In the genomic region with DNA sequence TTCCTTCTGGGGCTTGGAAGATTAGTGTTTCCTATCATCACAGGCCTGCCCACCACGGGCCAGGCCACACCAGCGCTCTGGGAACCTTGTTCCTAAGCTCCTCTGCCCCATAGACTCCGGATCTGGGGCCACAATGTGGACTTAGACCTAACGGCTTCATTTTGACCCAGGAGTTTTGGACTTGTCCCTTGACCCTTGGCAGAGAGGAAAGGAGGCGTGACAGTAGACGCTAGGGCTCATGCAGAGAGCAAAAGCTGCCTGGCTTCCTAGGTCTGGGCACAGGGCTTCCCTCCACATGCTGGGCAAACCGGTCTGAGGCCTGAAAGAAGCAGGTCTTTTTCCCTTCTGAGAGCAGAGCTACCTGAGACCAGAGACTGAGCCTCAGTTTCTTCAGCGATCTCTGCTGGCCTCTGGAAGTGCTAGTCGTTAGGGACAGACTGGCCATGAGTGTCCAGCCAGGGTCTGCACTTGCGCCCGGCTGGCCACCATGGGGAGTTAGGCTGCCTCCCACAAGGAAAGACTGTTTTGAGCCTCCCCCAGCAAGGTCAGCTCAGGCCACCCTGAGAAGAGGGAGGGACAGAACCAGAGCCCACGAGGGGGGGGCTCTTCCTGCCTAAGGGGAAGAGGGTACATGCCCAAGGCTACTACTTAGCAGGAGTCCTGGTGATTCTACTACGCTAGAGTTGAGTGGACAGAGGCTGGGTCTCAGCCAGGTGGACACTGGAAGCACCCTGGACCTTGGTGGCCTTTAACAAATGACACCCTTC, we compare ENCODE assay signal across 7 mouse cellular contexts. TPM values are rescaled to one million over a fixed set of nuclear protein-coding genes. Genes with fewer than 3 reads are reported as not detected.
DNase-seq lines count a peak whose midpoint lies in the region.

No protein-coding gene starts in this region.

- DNase-seq in layer of hippocampus, adult 11-12 months (ENCODE audit: low spot score), result peak; percentile 18
- DNase-seq in layer of hippocampus, adult 9-10 months (ENCODE audit: low spot score), result no peak
- DNase-seq in Muller cell, postnatal 12 days (ENCODE audit: inconsistent ontology term), result peak; percentile 44
- peak; percentile 84 for DNase-seq in adrenal gland, postnatal 14 days
- peak; percentile 96 for DNase-seq in kidney, adult 9 months
- no peak for DNase-seq in frontal cortex, postnatal 25 days (ENCODE audit: low spot score in 2 of 2)
- DNase-seq in B cell, adult 2 months, result no peak

RNA-seq across cellular contexts. Expression of a gene that starts 29.0 kb away (rescaled TPM):
- 63.3 and 84.9 TPM in 2 replicates for total RNA-seq in adrenal gland, postnatal 14 days (2021)

Comparison
In these comparisons a context has a peak if more than half of its experiments do, and no peak if none do; other contexts are left out.
1. DNase-seq: peak in layer of hippocampus, adult 11-12 months (single experiment), Muller cell, postnatal 12 days (single experiment), adrenal gland, postnatal 14 days (single experiment) and kidney, adult 9 months (single experiment); none in layer of hippocampus, adult 9-10 months (single experiment), frontal cortex, postnatal 25 days (0 of 2) and B cell, adult 2 months (0 of 2).